Mouse (Mus musculus) ES-Bruce4 (cell line): ENCODE measurements around the gene Hvcn1.

Source experiments
- CTCF ChIP-seq: IDR thresholded peaks from one replicate; pipeline ENCODE4 v1.8.1; 2011; ENCODE audit warnings: low read depth, low read length
- EP300 ChIP-seq: IDR thresholded peaks from 2 replicates; pipeline ENCODE4 v1.6.1; 2011; ENCODE audit warnings: low read depth, low read length; ENCODE audit not compliant: insufficient read depth
- POLR2A ChIP-seq: IDR thresholded peaks from one replicate; pipeline ENCODE4 v1.8.1; 2011; ENCODE audit warnings: low read length; ENCODE audit not compliant: insufficient read depth

DNA sequence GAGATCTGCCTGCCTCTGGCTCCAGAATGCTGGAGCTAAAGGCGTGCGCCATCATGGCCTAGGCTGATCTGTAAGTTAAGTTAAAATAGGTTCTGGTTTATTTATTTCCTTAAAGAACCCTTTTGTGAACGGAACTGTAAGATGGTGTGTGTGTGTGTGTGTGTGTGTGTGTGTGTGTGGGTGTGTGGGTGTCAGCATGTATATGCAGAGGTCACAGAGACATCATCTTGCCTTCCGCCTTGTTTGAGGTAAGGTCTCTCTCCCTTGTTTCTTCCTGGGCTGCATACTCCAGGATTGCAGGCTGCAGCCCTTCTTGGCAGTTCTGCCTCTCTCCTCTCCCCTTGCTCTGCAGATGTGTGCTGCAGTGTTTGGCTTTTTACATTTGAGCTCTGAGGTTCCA lies 24.2 kb downstream of the Hvcn1 start:
- TF ChIP-seq POLR2A: no peak
- no peak for TF ChIP-seq CTCF
- TF ChIP-seq EP300: no peak
